Mouse (Mus musculus) inflammation-experienced regulatory T-cells, adult 16 weeks (primary cell): ENCODE results near the gene Zfp874b. TPM values are rescaled to one million over a fixed set of nuclear protein-coding genes. Genes with fewer than 3 reads are reported as not detected.

Experiments used
- polyA plus RNA-seq: library from polyadenylated mRNA; unstranded; fragments of 100-300 nt; shearing (Covaris generic); gene quantifications from one replicate; pipeline ENCODE4 v1.2.1, GENCODE M21; 2017

Gene Zfp874b
- 13.6 TPM for polyA plus RNA-seq

GRCm38 (mm10) chr13:67483625-67484423, at the start of gene Zfp874b:
Gene Zfp874b, minus strand, starts transcription at chr13:67484258.

GRCm38 (mm10) chr13:67525753-67526410, 41.8 kb upstream of the Zfp874b start, which contains the start of the genes Gm26965 and Zfp87:
Gene Gm26965, minus strand, starts transcription at chr13:67526151.
Gene Zfp87, minus strand, starts transcription at chr13:67526177.

GRCm38 (mm10) chr13:67500084-67500719, 16.1 kb upstream of the Zfp874b start, which contains the start of gene Zfp58:
Gene Zfp58, minus strand, starts transcription at chr13:67500555.

GRCm38 (mm10) chr13:67451172-67452020, 32.7 kb downstream of the Zfp874b start, which contains the start of gene Zfp874a:
Gene Zfp874a, minus strand, starts transcription at chr13:67451624.

Other genes starting within 250 kb of the Zfp874b start
- 3.5 TPM for gene Zfp458, start 205.8 kb downstream of the Zfp874b start, polyA plus RNA-seq
- 0.38 TPM for gene Zfp457, start 177.8 kb downstream of the Zfp874b start, polyA plus RNA-seq
- gene Zfp595, start 151.7 kb downstream of the Zfp874b start, polyA plus RNA-seq: 7.6 TPM
- 4.0 TPM for gene Gm28044, start 123.7 kb downstream of the Zfp874b start, polyA plus RNA-seq
- gene Zfp953, start 123.7 kb downstream of the Zfp874b start, polyA plus RNA-seq: 2.8 TPM
- not detected for gene Gm28041, start 108.5 kb downstream of the Zfp874b start, polyA plus RNA-seq
- gene Zfp456, start 108.4 kb downstream of the Zfp874b start, polyA plus RNA-seq: 9.1 TPM
- gene Zfp429, start 84.4 kb downstream of the Zfp874b start, polyA plus RNA-seq: 26.4 TPM
- 6.4 TPM for gene Zfp459, start 62.8 kb downstream of the Zfp874b start, polyA plus RNA-seq
- 21.9 TPM for gene Zfp874a, start 32.6 kb downstream of the Zfp874b start, polyA plus RNA-seq
- 19.7 TPM for gene Zfp58, start 16.3 kb upstream of the Zfp874b start, polyA plus RNA-seq
- gene Gm26965, start 41.9 kb upstream of the Zfp874b start, polyA plus RNA-seq: not detected
- 54.5 TPM for gene Zfp87, start 41.9 kb upstream of the Zfp874b start, polyA plus RNA-seq
- gene Zfp748, start 69.6 kb upstream of the Zfp874b start, polyA plus RNA-seq: 22.5 TPM
- 8.4 TPM for gene Zfp729b, start 125.4 kb upstream of the Zfp874b start, polyA plus RNA-seq
- 5.3 TPM for gene Gm49345, start 153.5 kb upstream of the Zfp874b start, polyA plus RNA-seq
- gene Zfp729a, start 153.5 kb upstream of the Zfp874b start, polyA plus RNA-seq: 11.5 TPM
- 24.9 TPM for gene Zfp738, start 202.8 kb upstream of the Zfp874b start, polyA plus RNA-seq
- gene Zfp65, start 244.9 kb upstream of the Zfp874b start, polyA plus RNA-seq: 11.0 TPM